Mouse (Mus musculus): ENCODE data around the gene Zswim1.

The Zswim1 gene

GRCm38 (mm10) chr2:164822636-164823165, at the start of gene Zswim1:
Gene Zswim1 (plus strand): TSS chr2:164822686.
- peak; percentile 97 to 100 for DNase-seq

GRCm38 (mm10) chr2:164773229-164773988, 49.1 kb upstream of the Zswim1 start:
- no peak for DNase-seq

- no peak for DNase-seq
Measured at GRCm38 (mm10) chr2:164773989-164774364, 48.5 kb upstream of the Zswim1 start.

GRCm38 (mm10) chr2:164776130-164776529, 46.4 kb upstream of the Zswim1 start:
- DNase-seq = no peak

GRCm38 (mm10) chr2:164776801-164777200, 45.7 kb upstream of the Zswim1 start:
- no peak for DNase-seq

GRCm38 (mm10) chr2:164777246-164778014, 45.1 kb upstream of the Zswim1 start:
- DNase-seq = no peak

- no peak for DNase-seq
Measured at GRCm38 (mm10) chr2:164778015-164778287, 44.5 kb upstream of the Zswim1 start.

- no peak for DNase-seq
Measured at GRCm38 (mm10) chr2:164778809-164779208, 43.7 kb upstream of the Zswim1 start.

- no peak for DNase-seq
Measured at GRCm38 (mm10) chr2:164779481-164780086, 42.9 kb upstream of the Zswim1 start, which contains the start of gene Tnnc2. Gene Tnnc2 (minus strand): TSS chr2:164779967.

GRCm38 (mm10) chr2:164781876-164782275, 40.6 kb upstream of the Zswim1 start:
- DNase-seq = no peak

- DNase-seq = no peak
Measured at GRCm38 (mm10) chr2:164783926-164784581, 38.4 kb upstream of the Zswim1 start.

- no peak for DNase-seq
Measured at GRCm38 (mm10) chr2:164784869-164785420, 37.5 kb upstream of the Zswim1 start.

GRCm38 (mm10) chr2:164785481-164786387, 36.8 kb upstream of the Zswim1 start, which contains the start of gene Snx21:
Gene Snx21 (plus strand): TSS chr2:164785823.
- DNase-seq = peak; percentile 62 to 68

GRCm38 (mm10) chr2:164786388-164786885, 36.0 kb upstream of the Zswim1 start:
- DNase-seq = no peak

- no peak for DNase-seq
Measured at GRCm38 (mm10) chr2:164787032-164787431, 35.5 kb upstream of the Zswim1 start.

GRCm38 (mm10) chr2:164787779-164788178, 34.7 kb upstream of the Zswim1 start:
- DNase-seq = no peak

- no peak for DNase-seq
Measured at GRCm38 (mm10) chr2:164788411-164788810, 34.1 kb upstream of the Zswim1 start.

- DNase-seq = no peak
Measured at GRCm38 (mm10) chr2:164790451-164790850, 32.0 kb upstream of the Zswim1 start.

GRCm38 (mm10) chr2:164791841-164792261, 30.6 kb upstream of the Zswim1 start:
- no peak for DNase-seq

- no peak for DNase-seq
Measured at GRCm38 (mm10) chr2:164792400-164793190, 29.9 kb upstream of the Zswim1 start.
